Mouse (Mus musculus) cortical plate, adult 2 months (tissue): ENCODE measurements around the gene Bcl6b. TPM values are rescaled to one million over a fixed set of nuclear protein-coding genes. Genes with fewer than 3 reads are reported as not detected.

ENCODE experiments used
- H3K27ac ChIP-seq: fragments of 200-500 bp; 2 replicates; pipeline ENCODE4 v1.5.1; 2012; ENCODE audit warnings: low read length, control low read depth, inconsistent platforms; ENCODE audit not compliant: insufficient read depth
- H3K4me1 ChIP-seq: fragments of 200-500 bp; 2 replicates; pipeline ENCODE4 v1.6.1; 2011; ENCODE audit warnings: low read length; ENCODE audit not compliant: control insufficient read depth, insufficient read depth
- H3K4me3 ChIP-seq: fragments of 200-500 bp; 2 replicates; pipeline ENCODE4 v1.5.1; 2011; ENCODE audit warnings: mild to moderate bottlenecking, low read length, control low read depth; ENCODE audit not compliant: insufficient read depth
- CTCF ChIP-seq: fragments of 200-500 bp; IDR thresholded peaks from 2 replicates; pipeline ENCODE4 v1.5.1; 2011; ENCODE audit warnings: mild to moderate bottlenecking, control low read depth, low read length; ENCODE audit not compliant: insufficient read depth; ENCODE audit errors: extremely low read depth
- POLR2A ChIP-seq: fragments of 200-500 bp; IDR thresholded peaks from 2 replicates; pipeline ENCODE4 v1.6.1; 2011; ENCODE audit warnings: mild to moderate bottlenecking, low read length, control low read depth; ENCODE audit not compliant: insufficient read depth; ENCODE audit errors: extremely low read depth
- polyA plus RNA-seq: library from polyadenylated mRNA; depleted of rRNA; stranded (reverse); fragments of >200 nt; gene quantifications from 2 replicates; pipeline ENCODE4 v1.2.3, GENCODE M21; 2012

Gene Bcl6b
- polyA plus RNA-seq, 1 experiment: 1.2 TPM

DNA sequence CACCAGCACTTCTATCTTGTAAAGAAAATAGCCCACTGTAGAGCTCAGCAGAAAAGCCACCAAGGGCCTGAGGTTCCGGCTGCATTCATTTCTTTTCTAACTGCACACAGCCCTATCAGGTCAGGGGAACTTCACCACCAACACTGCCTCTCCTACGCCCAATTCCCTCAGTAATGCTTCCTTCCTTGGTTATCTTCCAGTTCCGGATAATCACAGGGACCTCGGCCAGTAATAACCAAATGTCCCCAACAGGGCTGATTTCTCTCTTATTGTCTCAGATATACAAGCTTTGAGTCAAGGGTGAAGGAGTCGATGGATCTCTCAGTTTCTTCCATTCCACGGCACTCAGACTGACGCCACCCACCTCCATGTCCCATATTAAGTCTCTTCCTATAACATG is 22.3 kb downstream of the Bcl6b start:
- Histone ChIP-seq H3K4me3 (no peak overlapping the region), H3K4me1 (no peaks in the 10 kb centered on the region), H3K27ac (no peak overlapping the region)
- TF ChIP-seq POLR2A (no peak), CTCF (no peak)

DNA sequence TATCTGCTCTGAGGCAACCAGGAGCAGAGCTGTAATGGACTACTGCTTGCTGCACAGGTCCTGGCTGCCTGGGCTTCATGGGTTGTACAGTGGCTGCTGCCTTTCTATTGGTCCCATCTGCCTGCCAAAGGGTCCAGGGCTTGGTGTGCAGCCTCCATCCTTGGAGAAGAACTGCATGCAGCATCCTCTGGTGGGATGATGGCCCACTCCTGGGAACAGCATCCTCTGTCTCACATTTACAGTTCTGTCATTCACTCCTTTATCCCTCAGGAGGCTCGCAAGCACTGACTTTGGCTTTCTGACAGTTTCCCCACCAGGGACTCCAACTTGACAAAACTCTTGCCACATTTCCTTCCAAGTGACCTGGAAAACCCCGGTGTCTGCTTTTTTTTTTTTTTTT is 22.8 kb downstream of the Bcl6b start:
- no peak overlapping the region for H3K4me3 ChIP-seq
- no peaks in the 10 kb centered on the region for H3K4me1 ChIP-seq
- TF ChIP-seq CTCF (no peak), POLR2A (no peak)
- H3K27ac ChIP-seq: no peak overlapping the region

DNA sequence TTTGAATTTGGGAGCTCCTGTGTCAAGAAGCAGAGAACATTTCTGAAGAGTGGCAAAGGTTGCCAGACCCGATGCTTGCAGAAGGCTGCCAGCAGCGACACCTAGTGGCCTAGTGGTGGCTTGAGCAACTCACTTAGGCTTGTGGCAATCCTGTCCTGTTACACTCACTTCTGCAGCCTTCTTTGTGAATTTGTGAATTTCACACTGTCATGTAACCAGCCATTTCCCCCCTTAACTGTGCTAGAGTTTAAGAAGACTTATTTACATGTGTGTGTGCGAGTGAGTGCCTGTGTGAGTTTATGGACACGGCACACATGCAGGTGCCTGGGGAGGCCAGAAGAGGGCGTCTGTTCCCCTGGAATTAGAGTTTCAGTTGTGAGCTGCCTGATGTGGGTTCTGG is 27.9 kb downstream of the Bcl6b start:
- Histone ChIP-seq H3K4me3 (no peak overlapping the region), H3K27ac (no peak overlapping the region), H3K4me1 (no peaks in the 10 kb centered on the region)
- TF ChIP-seq POLR2A: no peak
- TF ChIP-seq CTCF: peak; percentile 94

DNA sequence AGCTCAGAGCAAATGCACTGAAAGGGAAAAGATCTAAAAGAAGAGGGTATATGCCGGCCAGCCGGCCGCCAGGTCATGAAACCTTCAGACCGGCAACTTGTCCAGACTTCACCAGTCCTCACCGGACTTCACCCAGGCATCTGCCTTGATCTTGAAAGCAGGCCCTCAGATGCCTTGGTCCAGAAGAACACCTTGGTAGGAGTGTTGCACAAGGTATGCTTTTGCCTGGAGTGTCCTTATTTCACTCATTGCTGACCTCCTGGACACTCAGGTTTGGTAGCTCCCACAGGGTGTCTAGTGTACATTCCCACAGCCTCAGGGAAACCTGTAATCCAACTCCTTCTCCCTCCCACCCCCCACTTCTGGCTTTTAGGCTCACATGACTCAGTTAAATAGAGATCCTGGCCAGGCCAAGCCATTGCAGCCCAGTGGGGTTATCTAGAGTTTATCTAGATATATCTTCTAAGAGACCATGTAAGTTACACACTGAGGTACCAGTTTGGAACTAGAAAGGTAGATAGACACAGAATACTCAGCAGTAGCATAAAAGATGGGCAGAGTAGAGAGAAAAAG is 29.5 kb downstream of the Bcl6b start:
- no peak for TF ChIP-seq CTCF
- no peak for TF ChIP-seq POLR2A
- Histone ChIP-seq H3K4me1 (no peaks in the 10 kb centered on the region), H3K4me3 (no peak overlapping the region), H3K27ac (no peak overlapping the region)

DNA sequence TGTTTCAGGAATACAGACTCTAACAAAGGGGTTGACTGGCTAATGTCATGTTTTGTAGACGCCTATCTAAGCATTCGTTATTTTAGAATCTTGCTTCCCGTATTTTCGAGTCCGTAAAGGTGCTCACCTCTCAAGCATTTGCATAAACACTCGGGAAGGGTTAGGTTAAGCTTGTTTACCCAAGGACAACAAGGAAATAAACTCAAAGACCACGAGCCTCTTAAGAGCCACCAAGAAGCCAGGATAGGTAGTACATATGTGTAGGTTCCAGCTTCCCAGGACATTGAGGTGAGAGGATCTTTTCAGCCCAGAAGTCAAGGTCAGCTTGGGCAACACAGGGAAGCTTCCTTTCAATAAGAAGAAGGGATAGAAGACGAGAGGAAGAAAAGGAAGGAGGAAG is 30.5 kb downstream of the Bcl6b start:
- TF ChIP-seq POLR2A (no peak), CTCF (no peak)
- Histone ChIP-seq H3K4me3 (no peak overlapping the region), H3K27ac (no peak overlapping the region), H3K4me1 (no peaks in the 10 kb centered on the region)

DNA sequence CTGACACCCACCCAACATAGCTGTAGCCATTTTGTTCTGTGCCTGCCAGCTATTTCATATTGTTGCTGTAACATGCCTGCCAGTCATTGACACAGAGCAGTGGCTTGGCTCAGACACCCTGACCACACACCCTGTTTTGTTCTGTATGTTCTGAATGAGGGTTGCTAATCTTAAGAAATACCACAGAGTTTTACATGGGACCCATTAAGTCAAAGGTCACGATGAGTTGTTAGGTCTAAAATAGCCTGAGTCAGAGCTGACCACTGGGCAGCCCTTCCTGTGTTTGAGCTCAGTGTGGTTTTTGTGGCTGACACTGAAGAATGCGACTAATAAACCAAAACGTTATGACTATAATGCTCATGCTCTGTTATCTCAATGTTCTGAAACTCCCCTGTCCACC is 31.3 kb downstream of the Bcl6b start:
- Histone ChIP-seq H3K4me3 (no peak overlapping the region), H3K27ac (no peak overlapping the region), H3K4me1 (no peaks in the 10 kb centered on the region)
- TF ChIP-seq POLR2A (no peak), CTCF (no peak)

DNA sequence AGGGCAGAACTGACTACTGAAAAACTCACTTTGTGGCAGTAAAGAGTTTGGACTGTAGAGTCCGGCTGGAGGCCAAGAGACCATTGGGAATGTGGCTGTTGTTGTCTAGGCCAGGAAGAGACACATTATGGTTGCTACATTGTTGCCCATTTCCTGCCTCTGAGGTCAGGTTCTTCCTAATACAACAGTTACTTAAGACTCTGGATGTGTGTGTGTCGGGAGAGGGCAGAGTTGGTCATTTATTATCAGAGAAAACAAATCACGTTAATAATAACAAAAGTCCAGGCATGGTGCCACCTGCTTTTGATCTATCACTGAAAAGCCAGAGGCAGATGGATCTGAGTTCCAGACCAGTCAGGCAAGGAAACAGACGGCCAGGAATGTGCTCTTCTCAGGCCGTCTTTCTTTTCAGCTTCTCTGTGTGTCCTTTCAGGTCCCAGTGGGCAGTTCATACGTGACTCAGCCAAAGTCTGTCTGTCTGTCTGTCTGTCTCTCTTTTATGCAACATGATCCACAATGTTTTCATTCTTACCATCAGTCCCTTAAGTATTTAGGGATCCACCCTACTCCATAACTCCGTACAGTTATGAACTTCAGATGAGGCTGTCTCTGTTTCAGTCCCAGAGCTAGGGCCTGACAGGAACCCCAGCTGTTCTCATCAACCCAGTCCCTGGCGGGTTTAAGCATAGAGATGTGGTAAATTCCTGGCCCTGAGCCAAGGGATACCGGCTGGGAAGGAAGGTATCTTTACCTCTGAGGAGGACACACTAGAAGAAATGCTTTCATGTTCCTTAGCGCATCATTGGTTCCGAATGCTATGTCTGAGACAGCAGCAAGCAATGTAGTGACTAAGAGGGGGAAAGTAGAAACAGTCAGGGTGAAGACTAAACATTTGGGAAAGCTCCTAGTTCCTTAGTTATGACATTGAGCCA is 36.0 kb downstream of the Bcl6b start:
- no peak overlapping the region for H3K4me3 ChIP-seq
- H3K27ac ChIP-seq: no peak overlapping the region
- no peak for TF ChIP-seq CTCF
- no peak for TF ChIP-seq POLR2A
- H3K4me1 ChIP-seq: no peaks in the 10 kb centered on the region

DNA sequence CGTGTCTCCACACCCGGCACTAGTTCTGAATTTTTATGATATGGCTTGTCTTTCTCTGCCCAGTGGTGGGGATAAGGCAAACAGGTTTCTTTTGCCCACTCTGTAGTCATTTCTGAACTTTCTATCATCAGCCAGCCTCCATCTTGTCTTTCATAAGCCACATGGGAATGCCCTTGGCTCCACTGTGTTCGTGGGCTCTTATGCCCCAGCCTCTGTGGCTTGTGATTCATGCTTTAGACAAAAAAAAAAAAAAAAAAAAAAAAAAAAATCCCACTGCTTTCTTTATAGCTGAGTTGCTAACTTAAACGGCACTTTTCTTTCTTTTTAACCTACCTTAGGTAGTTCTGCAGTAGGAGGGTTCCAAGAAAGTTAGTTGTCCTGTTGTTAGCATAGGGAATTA is 37.4 kb downstream of the Bcl6b start:
- no peak overlapping the region for H3K4me3 ChIP-seq

DNA sequence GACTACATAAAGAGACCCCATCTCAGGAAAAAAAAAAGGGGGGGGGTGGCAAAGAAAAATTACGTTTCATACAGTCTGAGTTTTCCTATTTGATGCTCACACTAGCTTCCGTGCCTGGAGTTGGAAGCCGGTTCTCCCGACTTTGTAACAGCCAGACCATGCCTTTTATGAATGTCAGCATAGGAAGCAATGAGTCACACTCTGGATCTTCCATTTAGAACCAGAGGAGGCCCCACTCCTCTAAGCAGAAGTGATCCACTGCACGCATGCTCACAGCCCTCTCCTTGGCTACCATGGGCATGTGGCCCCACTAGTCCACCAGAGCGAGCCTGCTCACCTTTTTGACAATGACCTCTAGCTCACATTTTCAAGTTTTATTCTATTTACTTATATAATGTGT is 38.4 kb downstream of the Bcl6b start:
- Histone ChIP-seq H3K4me1 (no peaks in the 10 kb centered on the region), H3K27ac (no peak overlapping the region), H3K4me3 (no peak overlapping the region)
- no peak for TF ChIP-seq POLR2A
- TF ChIP-seq CTCF: no peak

More for the DNA sequence above, 37.4 kb downstream of the Bcl6b start:
- H3K27ac ChIP-seq: no peak overlapping the region
- TF ChIP-seq POLR2A (no peak), CTCF (no peak)
- no peaks in the 10 kb centered on the region for H3K4me1 ChIP-seq

DNA sequence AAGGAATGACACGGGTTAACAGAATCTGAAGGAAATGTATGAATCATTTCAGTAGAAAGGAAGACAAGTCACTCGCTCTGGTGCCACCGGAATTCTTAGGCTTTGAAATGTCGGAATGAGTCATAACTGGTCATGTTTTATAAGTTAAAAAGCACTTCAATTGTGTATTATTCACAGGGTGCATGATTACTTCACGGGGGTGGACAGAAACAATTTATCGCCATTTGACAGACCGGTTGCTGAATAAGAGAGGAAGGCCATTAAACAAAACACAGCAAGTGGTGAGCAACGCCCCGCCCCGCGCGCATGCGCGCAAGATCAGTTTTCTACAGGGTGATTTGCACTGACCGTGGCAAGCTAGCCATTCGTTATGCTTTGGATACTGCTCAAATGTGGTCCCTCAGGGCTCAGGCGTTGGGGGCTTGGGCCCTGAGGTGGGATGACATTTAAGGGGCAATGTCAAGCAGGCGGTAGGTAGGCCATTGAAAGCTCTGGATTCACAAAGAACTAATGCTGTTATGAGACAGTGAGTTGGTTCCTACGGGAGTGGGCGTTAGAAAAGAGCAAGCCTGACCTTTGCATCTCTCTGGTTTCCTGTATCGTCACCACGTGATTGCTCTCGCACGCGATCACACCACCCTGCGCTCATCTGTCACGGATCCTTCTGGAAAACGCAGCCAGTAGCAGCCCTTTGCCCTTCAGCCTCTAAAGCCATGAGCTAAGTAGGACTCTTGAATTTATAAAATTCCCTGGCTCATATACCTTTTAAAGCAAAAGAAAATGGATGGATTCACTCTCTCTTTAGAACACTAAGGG is 40.1 kb downstream of the Bcl6b start:
- Histone ChIP-seq H3K27ac (no peak overlapping the region), H3K4me3 (no peak overlapping the region), H3K4me1 (no peaks in the 10 kb centered on the region)
- TF ChIP-seq POLR2A (no peak), CTCF (no peak)
